Mouse (Mus musculus): ENCODE data around the gene Insl6.

Insl6 gene

DNA sequence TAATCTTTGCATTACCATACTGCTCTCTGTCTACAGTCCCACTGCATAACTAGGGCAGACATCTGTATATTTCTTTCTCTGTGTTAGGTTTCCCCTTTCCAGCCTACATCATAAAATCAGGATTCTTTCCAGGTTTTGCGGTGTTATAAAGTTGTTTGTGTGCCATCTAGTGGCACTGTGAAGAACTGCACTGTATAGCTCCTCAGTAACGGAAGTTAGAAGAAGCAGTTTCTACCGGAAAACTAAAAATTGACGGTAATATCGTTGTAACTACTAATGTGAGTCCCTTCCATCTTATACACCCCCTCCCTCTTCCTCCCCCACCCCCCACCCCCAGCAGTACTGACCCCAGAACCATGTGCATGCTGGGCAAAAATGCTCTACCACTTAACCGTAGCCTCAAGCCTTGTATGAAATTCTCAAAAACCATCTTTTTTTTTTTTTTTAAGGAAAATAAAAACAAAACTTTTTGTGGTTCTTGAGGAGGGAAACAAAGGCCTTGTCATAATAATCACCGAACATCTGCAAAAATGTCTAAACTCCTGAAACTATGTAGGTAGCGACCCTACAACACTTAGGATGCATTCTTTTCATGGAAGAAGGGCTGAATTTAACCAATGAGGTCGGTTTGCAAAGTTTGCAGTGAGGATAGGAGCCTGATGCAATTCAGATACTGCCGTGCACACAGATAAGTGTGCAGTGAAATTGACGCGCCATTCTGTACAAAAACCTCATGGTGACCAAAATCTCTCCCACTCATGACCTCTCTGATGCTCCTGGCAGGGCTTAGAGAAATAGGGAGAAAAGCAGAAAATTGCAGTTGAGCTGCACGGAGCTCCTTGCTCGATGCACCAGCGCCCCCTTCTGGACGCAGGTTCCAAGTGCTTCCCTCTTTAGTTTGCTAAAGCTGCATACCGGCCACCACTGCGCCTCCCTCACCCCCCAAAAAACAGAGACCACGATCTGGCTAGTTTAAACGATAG, 30.0 kb upstream of the Insl6 start:
- peak; percentile 88 to 95 for DNase-seq

DNA sequence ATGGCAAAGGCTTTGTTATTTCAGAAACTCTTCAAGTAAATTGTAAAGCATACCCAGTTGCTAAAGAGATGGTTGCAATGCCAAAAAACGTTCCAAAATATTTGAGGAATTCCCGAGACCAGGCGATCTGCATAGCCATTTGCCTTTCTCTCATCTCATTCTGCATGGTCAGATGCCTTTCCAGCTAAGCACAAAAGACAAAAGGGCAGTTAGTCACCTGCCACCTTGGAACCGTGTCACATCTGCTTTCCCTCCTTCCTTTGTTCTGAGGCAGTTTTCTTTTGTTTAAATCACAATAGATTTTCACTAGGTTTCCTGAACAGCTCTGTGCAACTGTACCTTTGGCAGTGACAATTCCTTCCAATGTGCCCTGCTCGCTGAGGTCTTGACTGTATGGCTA, 25.8 kb upstream of the Insl6 start:
- no peak for DNase-seq

DNA sequence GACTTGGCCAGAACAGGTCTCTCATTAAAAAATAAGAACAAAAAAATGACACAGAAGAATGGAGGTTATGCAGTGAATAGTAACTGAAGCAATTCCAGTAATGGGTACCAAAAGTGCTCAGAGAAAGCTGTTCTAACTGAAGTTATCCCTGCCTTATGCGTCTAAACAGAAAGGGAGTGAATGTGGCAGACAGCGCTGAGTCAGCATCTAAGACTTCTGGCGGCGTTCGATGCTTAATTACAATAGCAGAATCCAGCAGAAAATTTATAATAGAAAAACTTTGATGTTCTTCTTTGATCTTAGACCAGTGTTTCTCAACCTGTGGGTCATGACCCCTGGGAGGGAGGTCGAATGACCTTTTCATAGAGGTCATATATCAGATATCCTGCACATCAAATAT, 20.5 kb upstream of the Insl6 start:
- DNase-seq = no peak

DNA sequence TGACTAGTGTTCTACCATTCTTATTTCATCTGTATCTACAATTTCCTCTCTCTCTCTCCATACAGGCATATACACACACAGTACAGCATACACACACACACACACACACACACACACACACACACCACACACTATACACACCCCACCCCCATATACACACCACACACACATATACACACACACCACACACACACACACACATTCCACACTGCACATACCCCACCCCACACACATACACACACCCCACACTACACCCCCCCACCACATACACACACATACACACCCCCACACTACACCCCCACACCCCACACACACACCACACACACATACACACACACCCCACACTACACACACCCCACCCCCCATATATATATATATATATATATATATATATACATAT, 19.7 kb upstream of the Insl6 start:
- no peak for DNase-seq

DNA sequence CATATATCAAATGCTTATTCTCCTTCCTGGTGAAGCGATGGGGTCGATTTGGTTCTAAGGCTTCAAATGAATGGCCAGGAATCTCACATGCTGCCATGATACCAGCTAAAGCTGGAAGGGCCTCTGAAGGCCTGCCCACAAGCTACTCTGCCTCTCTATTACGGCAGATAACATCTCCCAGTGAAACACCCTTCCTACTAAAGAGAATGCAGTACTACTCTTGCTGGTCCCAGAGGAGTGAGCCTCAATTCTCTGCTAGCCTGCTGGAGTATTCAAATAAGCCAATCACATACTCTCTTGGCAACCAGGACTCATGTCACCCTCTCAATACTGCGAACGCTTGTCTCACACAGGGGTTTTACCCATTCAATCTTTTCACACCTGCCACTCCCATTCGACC, 17.1 kb upstream of the Insl6 start:
- no peak for DNase-seq

DNA sequence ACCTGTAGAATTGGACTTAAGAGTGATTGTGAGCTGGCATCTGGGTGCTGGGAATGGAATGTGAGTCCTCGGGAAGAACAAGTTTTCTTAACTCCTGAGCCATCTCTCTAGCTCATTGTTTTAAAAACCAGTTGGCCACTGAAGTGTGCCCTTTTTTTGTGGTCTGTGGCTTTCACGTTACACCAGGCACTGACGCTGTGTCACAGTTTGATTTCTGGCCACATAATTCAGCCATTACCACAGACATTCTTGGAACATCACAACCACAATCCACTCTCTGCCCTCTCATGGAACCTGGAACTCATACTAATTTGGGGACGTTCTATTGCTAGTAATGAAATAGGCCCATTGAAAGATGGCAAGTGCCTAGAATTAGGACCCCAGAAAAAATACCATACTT, 15.9 kb upstream of the Insl6 start:
- no peak for DNase-seq

DNA sequence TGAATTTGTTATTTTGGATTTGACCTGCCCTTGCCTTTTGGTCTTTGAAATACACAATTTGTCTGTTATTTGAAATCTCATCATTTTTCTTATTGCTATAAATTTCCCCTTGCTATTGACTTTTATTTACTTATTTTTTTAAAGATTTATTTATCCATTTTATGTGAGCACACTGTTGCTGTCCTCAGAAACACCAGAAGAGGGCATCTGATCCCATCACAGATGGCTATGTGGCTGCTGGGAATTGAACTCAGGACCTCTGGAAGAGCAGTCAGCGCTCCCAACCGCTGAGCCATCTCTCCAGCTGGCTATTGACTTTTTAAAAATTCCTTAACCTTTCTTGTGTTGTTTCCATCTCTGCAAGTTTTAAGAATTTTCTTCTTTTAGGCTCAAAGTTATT, 11.5 kb upstream of the Insl6 start:
- no peak for DNase-seq

DNA sequence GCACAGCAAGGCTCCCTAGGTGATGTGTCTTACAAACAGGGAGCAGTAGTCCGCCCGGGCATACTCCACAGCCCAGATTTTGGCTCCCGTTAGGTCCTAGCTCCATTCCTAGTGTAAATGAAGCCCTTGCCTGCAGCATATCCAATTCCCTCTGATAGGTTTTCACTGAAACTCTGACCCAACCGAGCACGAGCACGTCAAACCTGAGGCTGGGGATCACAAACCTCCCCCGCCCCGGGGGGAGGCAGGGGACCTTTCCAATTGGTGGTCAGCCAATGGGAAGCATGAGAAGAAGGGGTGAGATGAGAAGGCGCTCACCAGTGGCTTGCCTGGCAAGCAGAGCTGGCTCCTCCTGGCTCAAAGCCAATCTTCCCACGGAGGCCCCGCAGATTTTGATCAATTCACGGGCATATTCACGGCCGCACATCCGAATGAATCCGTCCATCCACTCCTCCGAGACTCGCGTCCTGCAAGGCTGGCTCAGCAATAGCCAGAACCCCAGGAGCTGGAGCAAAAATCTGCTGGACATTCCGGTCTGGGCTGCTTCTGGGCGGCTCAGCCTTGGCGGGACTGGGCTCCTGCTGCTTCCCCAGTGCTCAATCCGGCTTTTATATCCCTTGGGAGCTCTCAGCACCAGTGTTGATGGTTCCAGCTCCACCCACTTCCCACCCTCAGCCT, 9.1 kb upstream of the Insl6 start, which contains the start of gene Rln1:
Gene Rln1, minus strand, starts transcription at position 603 of the 678 bp plus-strand sequence.
- DNase-seq = peak; percentile 53 to 55

DNA sequence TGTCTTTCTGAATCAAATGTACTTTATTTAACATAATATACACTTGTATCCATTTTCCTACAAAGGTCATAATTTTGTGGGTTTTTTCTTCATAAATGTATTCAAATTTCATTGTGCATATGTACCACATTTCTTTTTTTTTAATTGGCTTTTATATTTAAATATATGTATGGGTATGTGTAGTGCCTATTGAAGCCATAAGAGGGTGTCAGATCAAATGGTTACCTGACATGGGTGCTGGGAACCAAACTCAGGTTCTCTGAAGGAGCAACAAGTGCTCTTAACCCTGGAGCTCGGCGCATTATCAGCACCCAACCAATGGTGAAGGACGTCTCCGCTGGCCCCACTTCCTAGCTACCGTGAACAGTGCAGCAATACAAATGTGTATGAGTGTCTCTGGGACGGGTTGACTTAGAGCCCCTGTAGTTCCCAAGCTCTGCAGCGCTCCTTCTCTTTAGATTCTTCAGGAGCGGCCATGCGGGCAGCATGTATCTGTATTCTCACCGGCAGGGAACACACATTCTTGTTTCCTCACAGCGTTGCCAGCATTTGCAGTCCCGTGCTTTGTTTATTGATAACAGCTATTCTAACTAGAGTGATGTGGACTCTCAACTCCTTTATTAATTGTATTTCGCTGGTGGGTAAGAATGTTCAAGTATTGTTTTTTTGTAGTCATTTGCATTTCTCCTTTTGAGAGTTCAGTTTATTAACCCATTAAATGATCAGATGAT, 1.8 kb upstream of the Insl6 start:
- no peak for DNase-seq

DNA sequence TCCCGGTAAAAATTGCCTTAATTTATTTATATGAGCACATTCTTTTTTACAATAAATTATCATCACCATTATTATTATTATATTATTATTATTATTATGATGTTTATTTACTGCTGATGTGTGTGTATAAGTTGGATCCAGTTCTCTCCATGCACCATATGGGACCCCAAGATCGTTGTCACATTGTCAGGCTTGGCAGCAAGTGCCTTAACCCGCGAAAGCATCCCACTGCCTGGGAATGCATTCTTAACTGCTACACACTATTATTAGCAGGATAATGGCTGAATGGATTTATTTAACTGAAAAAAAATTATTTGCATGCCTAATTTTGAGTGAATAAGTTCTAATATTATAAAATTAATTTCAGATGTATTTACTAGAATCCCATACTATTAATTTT, 1.2 kb upstream of the Insl6 start:
- no peak for DNase-seq

DNA sequence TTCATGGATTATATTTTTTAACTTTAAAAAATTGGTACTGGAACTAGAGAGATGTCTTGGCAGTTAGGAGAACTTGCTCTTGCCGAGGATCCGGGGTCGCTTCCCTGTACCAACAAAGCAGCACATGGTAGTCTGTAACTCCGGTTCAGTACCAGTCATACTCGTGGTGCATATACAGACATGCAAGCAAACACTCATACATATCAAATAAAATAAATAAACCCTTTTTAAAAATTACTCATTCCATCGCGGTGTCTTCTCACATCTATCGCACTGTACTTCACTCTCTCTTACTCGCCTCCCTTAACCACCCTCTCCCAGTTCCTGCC, 660 bp upstream of the Insl6 start:
- no peak for DNase-seq

DNA sequence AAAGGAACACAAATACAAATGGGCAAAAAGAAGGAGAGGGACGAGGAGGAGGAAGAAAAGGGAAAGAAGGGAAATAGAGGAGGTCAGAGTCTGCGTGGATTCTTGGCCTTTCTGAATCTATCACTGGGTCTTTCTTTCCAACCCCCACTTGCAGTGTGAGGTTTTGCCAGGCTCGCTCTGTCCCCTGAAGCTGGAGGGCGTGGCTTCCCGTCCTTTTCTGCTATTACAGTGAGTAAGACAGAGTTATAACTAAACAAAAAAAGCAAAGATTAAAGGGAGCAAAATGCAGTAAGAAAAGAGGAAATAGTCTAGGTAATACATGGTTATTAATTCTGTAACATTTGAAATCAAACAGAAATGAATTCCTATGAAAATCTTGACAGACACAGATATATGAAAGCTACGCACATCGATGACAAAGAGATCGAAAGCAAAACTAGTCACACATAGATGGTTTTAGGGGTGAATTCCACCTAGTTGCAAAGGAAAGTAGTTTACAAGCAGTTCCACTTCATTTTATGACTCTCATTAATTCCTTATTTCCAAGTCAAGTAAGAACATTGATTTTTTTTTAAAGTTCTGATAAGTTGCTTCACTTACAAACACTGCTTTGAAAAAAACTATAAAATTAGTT, 1.6 kb downstream of the Insl6 start:
- DNase-seq = no peak

DNA sequence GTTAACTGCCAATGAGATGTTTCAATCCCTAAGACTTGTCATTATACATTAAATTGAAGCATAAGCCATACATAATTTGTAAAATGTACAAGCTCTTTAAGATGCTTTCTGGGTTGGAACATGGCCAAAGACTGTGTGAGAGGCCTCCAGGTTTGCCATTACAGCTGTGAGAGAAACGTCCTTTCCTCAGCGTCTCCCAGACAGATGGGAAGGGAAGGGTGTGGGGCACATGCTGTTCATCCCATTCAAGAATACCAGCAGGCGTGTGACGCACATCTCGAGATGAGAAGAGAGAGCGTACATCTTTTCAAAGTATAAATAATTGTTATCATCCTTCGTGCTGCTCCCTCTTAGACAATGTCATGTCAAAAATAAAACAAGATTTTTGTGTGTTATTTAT, 12.5 kb downstream of the Insl6 start:
- DNase-seq = no peak

DNA sequence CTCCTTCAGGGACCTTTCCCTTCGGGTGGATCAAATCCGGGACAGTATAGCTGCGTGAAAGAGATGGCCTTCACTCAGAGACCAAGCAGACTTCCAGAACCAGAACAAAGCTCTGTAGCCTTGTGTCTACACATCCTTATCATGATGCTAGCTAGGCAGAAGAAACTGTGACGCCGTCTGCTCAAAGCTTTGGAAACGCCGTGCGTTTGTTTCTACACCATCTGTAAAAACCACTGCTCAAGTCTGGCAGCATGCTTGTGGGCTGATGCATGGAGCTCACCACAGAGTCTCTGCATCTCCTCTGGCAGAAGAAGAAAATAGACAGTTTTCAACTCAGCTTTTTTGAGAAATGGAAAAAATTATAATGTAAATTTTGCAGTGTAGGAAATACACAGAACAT, 13.4 kb downstream of the Insl6 start:
- DNase-seq = no peak

DNA sequence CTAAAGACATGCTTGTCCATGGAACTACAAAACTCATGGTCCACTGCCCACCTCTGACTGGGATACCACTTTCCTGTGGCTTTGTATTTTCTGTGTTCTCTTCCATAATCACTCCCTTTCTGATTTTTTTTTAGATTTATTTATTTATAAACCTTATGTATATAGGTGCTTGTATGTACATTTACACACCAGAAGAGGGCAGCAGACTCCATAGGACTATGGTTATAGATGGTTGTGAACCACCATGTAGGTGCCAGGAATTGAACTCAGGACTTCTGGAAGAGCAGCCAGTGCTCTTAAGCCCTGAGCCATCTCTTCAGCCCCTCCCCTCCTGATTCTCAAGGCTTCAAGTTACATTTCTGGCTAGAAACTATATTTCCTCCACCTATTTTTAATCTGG, 16.3 kb downstream of the Insl6 start:
- DNase-seq = no peak

DNA sequence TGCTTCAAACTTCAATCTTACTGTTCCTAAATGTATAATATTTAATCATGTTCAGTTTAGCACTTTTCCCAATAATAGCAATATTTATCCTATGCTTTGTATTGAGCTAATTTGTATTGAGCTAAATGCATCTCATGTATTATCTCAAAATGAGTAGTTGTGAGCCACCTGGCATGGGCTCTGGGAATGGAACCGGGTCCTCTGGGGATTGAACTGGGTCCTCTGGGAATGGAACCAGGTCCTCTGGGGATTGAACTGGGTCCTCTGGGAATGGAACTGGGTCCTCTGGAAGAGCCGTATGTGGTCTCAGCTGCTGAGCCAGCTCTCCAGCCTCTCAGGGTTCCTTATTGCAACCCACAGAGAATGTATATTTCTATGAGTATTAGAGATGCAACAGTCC, 23.0 kb downstream of the Insl6 start:
- DNase-seq = no peak

DNA sequence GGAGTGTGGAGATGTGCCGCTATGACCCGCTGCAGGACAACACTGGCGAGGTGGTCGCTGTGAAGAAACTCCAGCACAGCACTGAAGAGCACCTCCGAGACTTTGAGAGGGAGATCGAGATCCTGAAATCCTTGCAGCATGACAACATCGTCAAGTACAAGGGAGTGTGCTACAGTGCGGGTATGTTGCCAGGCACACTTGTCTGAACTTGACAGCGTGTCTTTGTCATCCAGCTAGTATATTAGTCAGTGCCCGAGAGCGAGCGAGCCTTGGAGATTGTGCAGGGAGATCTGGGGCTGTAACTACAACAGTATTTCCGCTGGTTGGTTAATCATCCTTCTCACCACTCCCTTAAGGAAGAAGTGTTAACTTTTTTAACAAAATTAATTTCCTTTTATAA, 24.2 kb downstream of the Insl6 start:
- DNase-seq = no peak

DNA sequence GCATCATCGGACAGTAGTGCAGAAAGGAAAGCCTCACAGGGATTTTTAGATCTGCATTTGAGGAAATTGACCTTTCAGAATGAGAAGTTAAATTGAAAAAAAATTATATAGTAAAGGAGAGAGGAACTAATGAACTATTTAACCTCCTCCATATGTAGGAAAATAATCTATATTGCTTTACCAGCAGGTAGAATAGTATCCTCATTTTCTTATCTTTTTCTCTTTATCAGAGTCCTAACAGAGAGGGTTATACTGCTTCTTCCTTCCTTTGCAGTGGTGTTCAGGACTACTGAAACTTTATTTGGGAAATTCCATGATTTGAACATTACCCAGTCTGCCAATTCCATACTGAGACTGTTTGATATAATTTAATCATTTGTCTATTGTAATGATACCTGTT, 27.8 kb downstream of the Insl6 start:
- DNase-seq = no peak

DNA sequence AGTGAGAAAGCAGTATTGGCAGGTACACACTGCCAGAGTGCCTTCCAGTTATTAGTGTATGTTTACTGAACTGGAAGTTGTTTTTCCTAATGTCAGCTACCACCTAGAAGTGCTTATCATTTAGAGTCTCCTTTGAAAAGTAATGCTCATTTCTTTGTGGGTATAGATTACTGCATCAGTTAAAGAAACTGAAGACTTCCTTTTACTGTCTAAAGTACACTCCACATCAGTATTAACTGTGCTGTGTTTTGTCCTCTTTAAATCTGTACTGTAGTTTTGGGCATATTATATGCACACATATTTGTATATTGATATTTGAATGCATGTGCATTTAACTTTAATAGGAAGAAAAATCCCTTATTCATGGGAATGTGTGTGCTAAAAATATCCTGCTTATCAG, 29.0 kb downstream of the Insl6 start:
- DNase-seq = no peak

DNA sequence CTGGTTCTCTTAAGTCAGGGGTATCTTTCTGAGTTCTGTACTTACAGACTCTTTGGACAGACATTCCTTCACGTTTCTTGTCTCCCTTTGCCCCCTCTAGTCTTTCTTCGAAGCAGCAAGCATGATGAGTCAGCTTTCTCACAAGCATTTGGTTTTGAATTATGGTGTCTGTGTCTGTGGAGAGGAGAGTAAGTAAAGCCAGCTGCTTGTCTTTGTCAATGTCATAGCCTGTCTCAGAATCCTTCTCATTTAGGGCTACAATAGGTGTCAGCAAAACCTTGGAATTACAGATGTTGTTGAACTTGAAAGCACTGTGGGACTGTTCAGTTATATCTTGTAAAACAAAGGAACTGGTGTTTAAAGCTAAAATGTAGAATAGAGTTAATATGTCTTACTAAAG, 30.4 kb downstream of the Insl6 start:
- no peak for DNase-seq

DNA sequence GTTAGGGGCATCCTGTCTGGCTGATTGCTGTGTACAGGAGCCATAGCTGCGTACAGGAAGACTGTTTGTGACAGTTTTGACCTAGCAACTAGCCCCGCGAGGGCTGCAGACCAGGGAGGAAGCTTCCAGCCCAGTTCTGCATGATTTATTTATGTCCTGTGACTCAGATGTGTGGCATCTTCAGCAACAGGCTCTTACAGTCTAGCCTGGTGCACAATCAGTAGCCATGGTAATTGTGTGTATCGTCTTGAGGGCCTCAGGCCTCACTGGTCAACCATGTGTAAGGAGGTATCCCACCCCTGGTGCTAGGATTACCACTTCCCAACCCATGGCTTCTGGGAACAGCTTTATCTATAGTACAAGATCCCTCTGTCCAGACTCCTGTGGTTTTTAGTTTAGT, 32.6 kb downstream of the Insl6 start:
- no peak for DNase-seq

DNA sequence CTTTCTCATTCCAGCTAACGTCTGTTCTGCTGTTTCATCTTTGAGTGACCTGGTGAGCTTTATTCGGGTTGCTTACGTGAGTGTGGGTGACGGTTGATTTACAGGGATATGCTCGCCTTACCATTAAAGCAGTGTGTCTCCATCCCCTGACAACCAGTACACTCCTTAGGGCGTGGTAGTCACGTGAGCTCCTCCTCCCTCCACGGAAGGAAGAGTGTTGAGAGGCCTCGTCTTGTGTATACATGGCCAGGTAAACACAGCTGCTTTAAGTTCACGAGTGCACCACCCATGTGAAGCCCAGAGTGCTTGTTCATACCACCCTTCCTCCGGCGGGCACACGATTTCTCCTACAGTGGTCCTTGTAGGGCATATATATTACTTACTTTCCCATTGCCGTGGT, 33.6 kb downstream of the Insl6 start:
- no peak for DNase-seq

DNA sequence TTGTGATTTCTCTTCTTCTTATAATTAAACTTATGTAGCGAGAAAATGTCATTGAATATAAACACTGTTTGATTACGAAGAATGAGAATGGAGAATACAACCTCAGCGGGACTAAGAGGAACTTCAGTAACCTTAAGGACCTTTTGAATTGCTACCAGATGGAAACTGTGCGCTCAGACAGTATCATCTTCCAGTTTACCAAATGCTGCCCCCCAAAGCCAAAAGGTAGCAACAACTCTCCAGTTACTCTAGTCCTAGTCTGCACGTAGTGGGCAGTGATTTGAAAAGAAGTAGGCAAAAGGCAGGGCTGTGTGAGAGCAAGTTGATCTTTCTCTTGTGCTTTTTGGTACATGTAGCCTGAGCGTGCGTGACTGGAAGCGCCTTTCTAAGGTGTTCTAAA, 37.3 kb downstream of the Insl6 start:
- no peak for DNase-seq
